Mouse (Mus musculus): ENCODE measurements around the gene Igf2bp1. TPM values are rescaled to one million over a fixed set of nuclear protein-coding genes. Genes with fewer than 3 reads are reported as not detected.
"Not testable (repeated sequence)": the region's sequence is repeated elsewhere in the genome, so short reads cannot be mapped to it uniquely, and the experiment has no call there.

Gene Igf2bp1
- polyA plus RNA-seq, 1 experiment from 2014 or later = 4.3 TPM

DNA sequence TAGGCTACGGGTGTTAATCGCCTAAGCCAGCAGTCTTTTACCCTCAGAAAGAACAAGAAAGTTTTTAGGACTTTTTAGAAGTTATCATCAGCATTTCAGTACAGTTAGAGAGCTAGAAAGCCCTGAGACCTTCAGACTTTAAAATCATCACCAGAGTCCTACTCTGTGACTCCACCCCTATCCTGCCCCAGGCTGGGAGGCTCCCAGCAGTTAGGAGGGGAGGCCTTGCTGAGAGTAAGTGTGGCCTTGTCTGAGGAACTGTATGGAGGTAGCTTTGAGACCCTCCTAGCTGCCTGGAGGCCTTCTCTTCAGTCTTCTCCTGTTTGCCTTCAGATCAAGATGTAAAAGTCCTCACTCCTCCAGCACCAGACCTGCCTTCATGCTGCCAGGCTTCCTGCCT is 81.5 kb downstream of the Igf2bp1 start:
- DNase-seq (ENCODE audit: low spot score) (no peak), ATAC-seq (ENCODE audit: low FRiP score, low TSS enrichment) (no peak)
- Histone ChIP-seq H3K27ac (replicated peaks) (no peak overlapping the region), H3K9me3 (ENCODE audit: control insufficient read depth, low read length) (no peaks in the 10 kb centered on the region), H3K4me2 (replicated peaks; ENCODE audit: low read depth) (no peak overlapping the region), H3K4me1 (replicated peaks; ENCODE audit: control insufficient read depth, insufficient read depth) (no peaks in the 10 kb centered on the region), H3K4me3 (ENCODE audit: low read depth, low read length) (no peak overlapping the region), H3K9ac (ENCODE audit: low read length) (no peak overlapping the region), H3K36me3 (ENCODE audit: control insufficient read depth, insufficient read depth, low read length) (no peaks in the 10 kb centered on the region), H3K27me3 (ENCODE audit: control insufficient read depth, insufficient read depth, low read length) (no peaks in the 10 kb centered on the region)
- 39% methylated on average over 2 of the region's 2 CpGs for WGBS
- TF ChIP-seq CTCF (IDR thresholded peaks at IDR 0.05; ENCODE audit: low read depth) (no peak), EP300 (optimal IDR thresholded peaks at IDR 0.05) (no peak)

GRCm38 (mm10) chr11:95923477-95923876 is 82.3 kb downstream of the Igf2bp1 start:
- not testable (repeated sequence) for H3K9me3 ChIP-seq (ENCODE audit: control insufficient read depth, low read length); H3K27ac ChIP-seq (replicated peaks); H3K4me1 ChIP-seq (replicated peaks; ENCODE audit: control insufficient read depth, insufficient read depth); H3K9ac ChIP-seq (ENCODE audit: low read length); H3K4me3 ChIP-seq (ENCODE audit: low read depth, low read length); DNase-seq (ENCODE audit: low spot score); H3K4me2 ChIP-seq (replicated peaks; ENCODE audit: low read depth); ATAC-seq (ENCODE audit: low FRiP score, low TSS enrichment); H3K36me3 ChIP-seq (ENCODE audit: control insufficient read depth, insufficient read depth, low read length); H3K27me3 ChIP-seq (ENCODE audit: control insufficient read depth, insufficient read depth, low read length)
- 5% methylated on average over 3 of the region's 6 CpGs for WGBS

DNA sequence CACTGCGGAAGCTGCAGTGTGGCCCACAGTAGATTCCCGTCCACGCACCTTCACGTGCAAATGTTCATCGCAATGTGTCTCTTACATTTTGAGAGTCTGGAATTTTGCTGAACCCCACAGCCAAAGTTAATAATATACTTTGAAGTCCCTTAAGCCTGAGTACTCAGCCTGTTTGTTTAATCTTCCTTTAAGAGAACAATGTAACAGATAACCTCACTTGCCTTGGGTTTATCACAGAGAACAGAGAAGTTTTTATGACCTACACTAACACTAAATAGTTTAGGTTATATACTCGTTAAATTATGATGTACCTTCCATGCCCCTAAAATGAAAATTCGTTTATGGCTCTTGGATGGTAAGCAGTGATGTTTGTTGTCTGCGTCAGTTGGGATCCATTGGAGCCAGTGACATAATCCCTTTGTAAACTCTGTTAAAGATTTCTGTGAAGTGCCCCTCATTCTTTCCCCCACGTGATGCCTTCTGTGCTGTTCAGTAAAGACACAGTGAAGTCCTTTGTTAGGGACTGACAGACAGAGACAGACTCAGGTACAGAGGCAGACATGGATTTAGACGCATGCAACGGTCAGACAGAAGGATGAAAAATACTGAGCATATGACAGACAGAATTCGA is 83.6 kb downstream of the Igf2bp1 start:
- TF ChIP-seq EP300 (optimal IDR thresholded peaks at IDR 0.05) (no peak), CTCF (IDR thresholded peaks at IDR 0.05; ENCODE audit: low read depth) (no peak)
- no peaks in the 10 kb centered on the region for H3K9me3 ChIP-seq (ENCODE audit: control insufficient read depth, low read length)
- DNase-seq (ENCODE audit: low spot score) (no peak), ATAC-seq (ENCODE audit: low FRiP score, low TSS enrichment) (no peak)
- H3K4me3 ChIP-seq (ENCODE audit: low read depth, low read length) = no peak overlapping the region
- 45% methylated on average over 12 of the region's 12 CpGs for WGBS
- no peaks in the 10 kb centered on the region for H3K36me3 ChIP-seq (ENCODE audit: control insufficient read depth, insufficient read depth, low read length)
- H3K4me2 ChIP-seq (replicated peaks; ENCODE audit: low read depth) = no peak overlapping the region
- H3K4me1 ChIP-seq (replicated peaks; ENCODE audit: control insufficient read depth, insufficient read depth) = no peaks in the 10 kb centered on the region
- H3K27ac ChIP-seq (replicated peaks) = no peak overlapping the region
- H3K27me3 ChIP-seq (ENCODE audit: control insufficient read depth, insufficient read depth, low read length) = no peaks in the 10 kb centered on the region
- H3K9ac ChIP-seq (ENCODE audit: low read length) = no peak overlapping the region

- Histone ChIP-seq H3K36me3 (ENCODE audit: control insufficient read depth, insufficient read depth, low read length) (no peaks in the 10 kb centered on the region), H3K9me3 (ENCODE audit: control insufficient read depth, low read length) (no peaks in the 10 kb centered on the region), H3K27ac (replicated peaks) (no peak overlapping the region), H3K4me1 (replicated peaks; ENCODE audit: control insufficient read depth, insufficient read depth) (0 out of 2 replicates have a peak, but pooled peaks cover 3% of the 10 kb centered on the region), H3K4me2 (replicated peaks; ENCODE audit: low read depth) (no peak overlapping the region), H3K4me3 (ENCODE audit: low read depth, low read length) (no peak overlapping the region), H3K27me3 (ENCODE audit: control insufficient read depth, insufficient read depth, low read length) (peaks cover 8% of the 10 kb centered on the region), H3K9ac (ENCODE audit: low read length) (no peak overlapping the region)
- DNase-seq (ENCODE audit: low spot score) (no peak), ATAC-seq (ENCODE audit: low FRiP score, low TSS enrichment) (no peak)
- WGBS = 20% methylated on average over 5 of the region's 5 CpGs
- TF ChIP-seq CTCF (IDR thresholded peaks at IDR 0.05; ENCODE audit: low read depth) (no peak), EP300 (optimal IDR thresholded peaks at IDR 0.05) (no peak)
Observed at GRCm38 (mm10) chr11:95916426-95916825, 89.3 kb downstream of the Igf2bp1 start.

GRCm38 (mm10) chr11:95915006-95915710 is 90.6 kb downstream of the Igf2bp1 start:
- Histone ChIP-seq H3K9ac (ENCODE audit: low read length) (no peak overlapping the region), H3K4me1 (replicated peaks; ENCODE audit: control insufficient read depth, insufficient read depth) (0 out of 2 replicates have a peak, but pooled peaks cover 3% of the 10 kb centered on the region), H3K9me3 (ENCODE audit: control insufficient read depth, low read length) (no peaks in the 10 kb centered on the region), H3K27me3 (ENCODE audit: control insufficient read depth, insufficient read depth, low read length) (peaks cover 8% of the 10 kb centered on the region), H3K4me3 (ENCODE audit: low read depth, low read length) (peak overlapping the region; percentile 26), H3K4me2 (replicated peaks; ENCODE audit: low read depth) (peak overlapping the region; percentile 44), H3K36me3 (ENCODE audit: control insufficient read depth, insufficient read depth, low read length) (no peaks in the 10 kb centered on the region), H3K27ac (replicated peaks) (no peak overlapping the region)
- ATAC-seq (ENCODE audit: low FRiP score, low TSS enrichment) (0 out of 2 replicates have a peak, but pooled peaks have one; percentile 8), DNase-seq (ENCODE audit: low spot score) (peak; percentile 42)
- TF ChIP-seq CTCF (IDR thresholded peaks at IDR 0.05; ENCODE audit: low read depth) (no peak), EP300 (optimal IDR thresholded peaks at IDR 0.05) (no peak)
- 2% methylated on average over 28 of the region's 28 CpGs for WGBS

GRCm38 (mm10) chr11:95914571-95914991 is 91.2 kb downstream of the Igf2bp1 start, which contains the start of gene B4galnt2:
Gene B4galnt2 (minus strand): TSS chr11:95914891.
- H3K27ac ChIP-seq (replicated peaks) = no peak within 1 kb of the TSS
- 0 out of 2 replicates have a peak, but pooled peaks have one; percentile 6 for ATAC-seq (ENCODE audit: low FRiP score, low TSS enrichment)

More at GRCm38 (mm10) chr11:95914571-95914991, 91.2 kb downstream of the Igf2bp1 start, which contains the start of gene B4galnt2:
- H3K9ac ChIP-seq (ENCODE audit: low read length) = no peak within 1 kb of the TSS
- H3K9me3 ChIP-seq (ENCODE audit: control insufficient read depth, low read length) = no peaks in the 10 kb centered on the region
- peaks cover 8% of the 10 kb centered on the region for H3K27me3 ChIP-seq (ENCODE audit: control insufficient read depth, insufficient read depth, low read length)
- H3K4me3 ChIP-seq (ENCODE audit: low read depth, low read length) = peak within 1 kb of the TSS; percentile 26
- TF ChIP-seq EP300 (optimal IDR thresholded peaks at IDR 0.05) = no peak
- no peak for TF ChIP-seq CTCF (IDR thresholded peaks at IDR 0.05; ENCODE audit: low read depth)
- under 1% methylated on average over 29 of the region's 35 CpGs for WGBS
- H3K4me2 ChIP-seq (replicated peaks; ENCODE audit: low read depth) = peak within 1 kb of the TSS; percentile 44
- peak; percentile 61 for DNase-seq (ENCODE audit: low spot score)
- 0 out of 2 replicates have a peak, but pooled peaks cover 3% of the 10 kb centered on the region for H3K4me1 ChIP-seq (replicated peaks; ENCODE audit: control insufficient read depth, insufficient read depth)
- no peaks in the 10 kb centered on the region for H3K36me3 ChIP-seq (ENCODE audit: control insufficient read depth, insufficient read depth, low read length)
